Mouse (Mus musculus) CH12.LX (cell line): ENCODE measurements around the gene Ankrd34b. TPM values are rescaled to one million over a fixed set of nuclear protein-coding genes. Genes with fewer than 3 reads are reported as not detected.

Source experiments
- DNase-seq: peaks from one replicate; pipeline ENCODE4 v3.0.0-alpha.2; 2013; ENCODE audit errors: extremely low read depth
- H3K27ac ChIP-seq: 2 replicates; pipeline ENCODE4 v1.5.1; 2012; ENCODE audit warnings: low read depth, mild to moderate bottlenecking, control low read depth, moderate library complexity; ENCODE audit not compliant: insufficient read depth
- H3K27me3 ChIP-seq: replicated peaks from 2 replicates; pipeline ENCODE3; 2012; ENCODE audit warnings: inconsistent platforms
- H3K36me3 ChIP-seq, 2 experiments: replicated peaks in 1 of 2; 2 replicates each; pipeline versions ENCODE3 to v1.6.1; 2012; ENCODE audit warnings: inconsistent platforms in 1 of 2, low read length in 1 of 2, mild to moderate bottlenecking in 1 of 2, mixed read lengths in 1 of 2, moderate library complexity in 1 of 2; ENCODE audit not compliant: control insufficient read depth in 1 of 2, insufficient read depth in 1 of 2
- H3K4me1 ChIP-seq, 2 experiments: 2 replicates each; pipeline ENCODE4 v1.6.1; 2012; ENCODE audit warnings: inconsistent platforms in 1 of 2, moderate library complexity in 1 of 2; ENCODE audit not compliant: insufficient read depth in 2 of 2, control insufficient read depth in 1 of 2
- H3K4me2 ChIP-seq: 2 replicates; pipeline ENCODE4 v1.6.1; 2012; ENCODE audit warnings: low read depth, mild to moderate bottlenecking, control low read depth; ENCODE audit not compliant: poor library complexity, insufficient read depth, severe bottlenecking
- H3K4me3 ChIP-seq, 3 experiments: fragments of 150-350 bp in 1 of 3; sonication (generic) in 1 of 3; replicated peaks in 1 of 3; 2 replicates each; pipeline versions ENCODE3 to v1.5.1; 2011 to 2012; ENCODE audit warnings: low read depth in 2 of 3, low read length in 2 of 3, mild to moderate bottlenecking in 2 of 3, moderate library complexity in 2 of 3, control low read depth in 1 of 3, improper control_type of control experiment in 1 of 3, inconsistent platforms in 1 of 3, mixed read lengths in 1 of 3; ENCODE audit not compliant: poor library complexity in 1 of 3
- H3K79me2 ChIP-seq: replicated peaks from 2 replicates; pipeline ENCODE4 v1.6.1; 2012; ENCODE audit warnings: mild to moderate bottlenecking, moderate library complexity; ENCODE audit not compliant: control insufficient read depth, poor library complexity, insufficient read depth, severe bottlenecking; ENCODE audit errors: extremely low read depth
- H3K9ac ChIP-seq: 2 replicates; pipeline ENCODE4 v1.6.1; 2012; ENCODE audit warnings: low read depth, mild to moderate bottlenecking, control low read depth, moderate library complexity; ENCODE audit not compliant: insufficient read depth
- H3K9me3 ChIP-seq: replicated peaks from 2 replicates; pipeline ENCODE3; 2012; ENCODE audit warnings: low read length, inconsistent platforms, mixed read lengths
- CHD1 ChIP-seq: IDR thresholded peaks from 2 replicates; pipeline ENCODE4 v1.6.1; 2012; ENCODE audit warnings: low read depth, low read length, improper control_type of control experiment, inconsistent platforms
- CHD2 ChIP-seq: IDR thresholded peaks from 2 replicates; pipeline ENCODE4 v1.6.1; 2011; ENCODE audit warnings: low read length, improper control_type of control experiment
- E2F4 ChIP-seq: IDR thresholded peaks from 2 replicates; pipeline ENCODE4 v1.6.1; 2011; ENCODE audit warnings: low read depth, low read length, improper control_type of control experiment; ENCODE audit not compliant: insufficient replicate concordance
- ELF1 ChIP-seq: IDR thresholded peaks from 2 replicates; pipeline ENCODE4 v1.6.1; 2014; ENCODE audit warnings: low read depth, mild to moderate bottlenecking, inconsistent platforms, low read length, improper control_type of control experiment
- EP300 ChIP-seq: IDR thresholded peaks from 2 replicates; pipeline ENCODE4 v1.6.1; 2011; ENCODE audit warnings: low read length, improper control_type of control experiment
- GABPA ChIP-seq: IDR thresholded peaks from 2 replicates; pipeline ENCODE4 v1.6.1; 2012; ENCODE audit warnings: low read depth, low read length, improper control_type of control experiment, inconsistent platforms; ENCODE audit not compliant: insufficient replicate concordance
- HCFC1 ChIP-seq: IDR thresholded peaks from 2 replicates; pipeline ENCODE4 v1.6.1; 2012; ENCODE audit warnings: low read depth, mild to moderate bottlenecking, inconsistent platforms, low read length, improper control_type of control experiment
- IRF4 ChIP-seq: IDR thresholded peaks from 2 replicates; pipeline ENCODE4 v1.6.1; 2014; ENCODE audit warnings: low read depth, mild to moderate bottlenecking, inconsistent platforms, low read length, improper control_type of control experiment
- JUND ChIP-seq: conservative IDR thresholded peaks from 2 replicates; pipeline ENCODE4 v1.6.1; 2011; ENCODE audit warnings: low read depth, low read length, improper control_type of control experiment
- KAT2A ChIP-seq: IDR thresholded peaks from 2 replicates; pipeline ENCODE4 v1.6.1; 2012; ENCODE audit warnings: low read length, improper control_type of control experiment, inconsistent platforms; ENCODE audit not compliant: insufficient replicate concordance
- MAFK ChIP-seq: IDR thresholded peaks from 2 replicates; pipeline ENCODE4 v1.6.1; 2011; ENCODE audit warnings: low read length, improper control_type of control experiment; ENCODE audit not compliant: insufficient replicate concordance
- MAX ChIP-seq: IDR thresholded peaks from 2 replicates; pipeline ENCODE4 v1.6.1; 2011; ENCODE audit warnings: low read length, improper control_type of control experiment
- MAZ ChIP-seq: IDR thresholded peaks from 2 replicates; pipeline ENCODE4 v1.6.1; 2012; ENCODE audit warnings: low read depth, mild to moderate bottlenecking, inconsistent platforms, low read length, improper control_type of control experiment, moderate library complexity
- MEF2A ChIP-seq: IDR thresholded peaks from 2 replicates; pipeline ENCODE4 v1.6.1; 2014; ENCODE audit warnings: low read depth, mild to moderate bottlenecking, inconsistent platforms, low read length, improper control_type of control experiment, borderline replicate concordance
- MXI1 ChIP-seq: IDR thresholded peaks from 2 replicates; pipeline ENCODE4 v1.6.1; 2011; ENCODE audit warnings: mild to moderate bottlenecking, low read depth, low read length, improper control_type of control experiment
- MYC ChIP-seq: IDR thresholded peaks from 2 replicates; pipeline ENCODE4 v1.6.1; 2011; ENCODE audit warnings: low read depth, mild to moderate bottlenecking, improper control_type of control experiment, low read length
- NELFE ChIP-seq: IDR thresholded peaks from 2 replicates; pipeline ENCODE4 v1.6.1; 2011; ENCODE audit warnings: low read depth, low read length, improper control_type of control experiment
- NRF1 ChIP-seq: IDR thresholded peaks from 2 replicates; pipeline ENCODE4 v1.6.1; 2014; ENCODE audit warnings: low read depth, mild to moderate bottlenecking, inconsistent platforms, low read length, improper control_type of control experiment, moderate library complexity
- POLR2A ChIP-seq: IDR thresholded peaks from 2 replicates; pipeline ENCODE4 v1.6.1; 2011; ENCODE audit warnings: low read depth, mild to moderate bottlenecking, improper control_type of control experiment, low read length
- POLR2AphosphoS2 ChIP-seq: IDR thresholded peaks from 2 replicates; pipeline ENCODE4 v1.6.1; 2011; ENCODE audit warnings: low read depth, low read length, improper control_type of control experiment
- RAD21 ChIP-seq: IDR thresholded peaks from 2 replicates; pipeline ENCODE4 v1.6.1; 2011; ENCODE audit warnings: low read depth, mild to moderate bottlenecking, low read length, improper control_type of control experiment, moderate library complexity
- SIN3A ChIP-seq: IDR thresholded peaks from 2 replicates; pipeline ENCODE4 v1.6.1; 2012; ENCODE audit warnings: low read length, improper control_type of control experiment, inconsistent platforms
- SMC3 ChIP-seq: IDR thresholded peaks from 2 replicates; pipeline ENCODE4 v1.6.1; 2011; ENCODE audit warnings: low read depth, low read length, improper control_type of control experiment
- TBP ChIP-seq: conservative IDR thresholded peaks from 2 replicates; pipeline ENCODE4 v1.6.1; 2011; ENCODE audit warnings: low read depth, low read length, improper control_type of control experiment
- TCF12 ChIP-seq: IDR thresholded peaks from 2 replicates; pipeline ENCODE4 v1.6.1; 2014; ENCODE audit warnings: low read depth, mild to moderate bottlenecking, inconsistent platforms, low read length, improper control_type of control experiment
- UBTF ChIP-seq: IDR thresholded peaks from 2 replicates; pipeline ENCODE4 v1.6.1; 2012; ENCODE audit warnings: low read depth, mild to moderate bottlenecking, inconsistent platforms, low read length, improper control_type of control experiment, moderate library complexity
- USF1 ChIP-seq: IDR thresholded peaks from 2 replicates; pipeline ENCODE4 v1.6.1; 2014; ENCODE audit warnings: low read depth, mild to moderate bottlenecking, inconsistent platforms, low read length, improper control_type of control experiment
- USF2 ChIP-seq: conservative IDR thresholded peaks from 2 replicates; pipeline ENCODE4 v1.6.1; 2011; ENCODE audit warnings: low read depth, low read length, improper control_type of control experiment
- ZC3H11A ChIP-seq: IDR thresholded peaks from 2 replicates; pipeline ENCODE4 v1.6.1; 2012; ENCODE audit warnings: low read depth, mild to moderate bottlenecking, inconsistent platforms, low read length, improper control_type of control experiment
- ZKSCAN1 ChIP-seq: IDR thresholded peaks from 2 replicates; pipeline ENCODE4 v1.6.1; 2012; ENCODE audit warnings: low read depth, inconsistent platforms, low read length, improper control_type of control experiment, borderline replicate concordance
- ZMIZ1 ChIP-seq: IDR thresholded peaks from 2 replicates; pipeline ENCODE4 v1.6.1; 2012; ENCODE audit warnings: low read depth, mild to moderate bottlenecking, inconsistent platforms, low read length, improper control_type of control experiment
- ZNF384 ChIP-seq: IDR thresholded peaks from 2 replicates; pipeline ENCODE4 v1.6.1; 2012; ENCODE audit warnings: low read depth, low read length, improper control_type of control experiment, inconsistent platforms
- dilution Hi-C: fragments of 300-500 bp; cut with MboI; formaldehyde crosslinking; loops from 2 replicates; pipeline ENCODE4 v1.14.3; 2020; ENCODE audit warnings: low sequenced_read_pairs; ENCODE audit not compliant: extremely low pct_unique_long_range_greater_than_20kb, extremely low pct_ligation_motif_present
- in situ Hi-C: fragments of 300-500 bp; cut with MboI; formaldehyde crosslinking; loops from 3 replicates; pipeline ENCODE4 v1.14.3; 2019; ENCODE audit warnings: low sequenced_read_pairs, low pct_ligation_motif_present, low pct_unique_long_range_greater_than_20kb, mixed read lengths
- polyA plus RNA-seq: library from polyadenylated mRNA; unstranded; fragments of >175 nt; gene quantifications from 2 replicates; pipeline ENCODE4 v1.2.1, GENCODE M21; 2012; ENCODE audit warnings: low read depth; ENCODE audit not compliant: insufficient read length
- total RNA-seq, 2 experiments: library from RNA; depleted of rRNA; stranded (reverse); fragments of 300-350 nt in 1 of 2; fragments of >200 nt in 1 of 2; gene quantifications; 2 replicates each; pipeline ENCODE4 v1.2.3; 2012 to 2014

The Ankrd34b gene
- total and polyA plus RNA-seq, 3 experiments: not detected

- TF ChIP-seq ZNF384 (no peak), KAT2A (no peak), CHD2 (no peak), TCF12 (no peak), USF2 (no peak), MAZ (no peak), SIN3A (no peak), HCFC1 (no peak), ELF1 (no peak), NELFE (no peak), E2F4 (no peak), UBTF (no peak), MYC (no peak), NRF1 (no peak), POLR2AphosphoS2 (no peak), POLR2A (no peak), TBP (no peak)
- Histone ChIP-seq H3K79me2 (no peaks in the 10 kb centered on the region), H3K9ac (no peak overlapping the region), H3K4me2 (no peak overlapping the region), H3K27ac (no peak overlapping the region), H3K4me3 (no peak overlapping the region), H3K4me1 (no peaks in the 10 kb centered on the region), H3K36me3 (peaks cover 0 to 9% of the 10 kb centered on the region in 2 experiments), H3K9me3 (no peaks in the 10 kb centered on the region), H3K27me3 (no peaks in the 10 kb centered on the region)
- no peak for DNase-seq
- in situ Hi-C loops (no loop called here), dilution Hi-C loops (no loop called here)
These were observed 44.5 kb downstream of the Ankrd34b start for GRCm38 (mm10) chr13:92470151-92470550.

DNA sequence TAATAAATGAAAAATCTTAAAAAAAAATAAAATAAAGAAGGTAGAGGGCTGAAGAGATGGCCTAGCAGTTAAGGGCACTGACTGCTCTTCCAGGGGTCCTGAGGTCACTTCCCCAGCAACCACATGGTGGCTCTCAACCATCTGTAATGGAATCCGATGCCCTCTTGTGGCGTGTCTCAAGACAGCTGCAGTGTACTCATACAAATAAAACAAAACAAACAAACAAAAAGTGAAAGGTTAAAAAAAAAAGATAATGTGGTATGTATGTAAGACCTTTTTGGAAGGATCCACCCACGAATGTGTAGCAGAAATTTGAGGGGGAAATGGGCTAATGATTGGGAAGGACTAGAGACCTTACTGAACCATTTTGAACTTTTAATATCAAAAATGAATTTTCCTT, 57.7 kb downstream of the Ankrd34b start:
- Histone ChIP-seq H3K9ac (peak overlapping the region; percentile 26; the same call in 1 of the 2 replicates), H3K9me3 (no peaks in the 10 kb centered on the region), H3K4me3 (peak overlapping the region; percentile 37 to 54 (median 37)), H3K27ac (no peak overlapping the region), H3K36me3 (peaks cover 0 to 10% of the 10 kb centered on the region in 2 experiments), H3K27me3 (no peaks in the 10 kb centered on the region), H3K4me1 (peaks cover 2 to 9% of the 10 kb centered on the region in 2 experiments; a peak in 2 of 4 replicates), H3K4me2 (peak overlapping the region; percentile 8; the same call in 1 of the 2 replicates), H3K79me2 (no peaks in the 10 kb centered on the region)
- in situ Hi-C loops: loop anchor here (10.0 kb wide), 2 partner anchors 129 to 579 kb away; partner anchors contain the start of genes Dhfr and Msh3
- dilution Hi-C loops: no loop called here
- peak; percentile 75 for DNase-seq
- TF ChIP-seq NRF1 (no peak), SMC3 (peak; percentile 81), USF2 (no peak), TCF12 (no peak), POLR2AphosphoS2 (no peak), KAT2A (no peak), MAZ (no peak), E2F4 (no peak), USF1 (no peak), MXI1 (no peak), HCFC1 (no peak), ZMIZ1 (no peak), GABPA (no peak), RAD21 (peak; percentile 61), EP300 (no peak), NELFE (no peak; the same call in 1 of the 2 replicates), ZKSCAN1 (no peak), IRF4 (peak; percentile 33; the same call in 1 of the 2 replicates), ZC3H11A (peak; percentile 11; the same call in 1 of the 2 replicates), TBP (no peak), JUND (no peak), ZNF384 (peak; percentile 40; the same call in 1 of the 2 replicates), SIN3A (no peak), MAX (peak; percentile 70), CHD1 (no peak), MAFK (no peak), CHD2 (no peak), MEF2A (no peak)
